Mouse (Mus musculus) lung, embryonic 15.5 days (tissue): ENCODE measurements around the gene Vmn1r132. TPM values are rescaled to one million over a fixed set of nuclear protein-coding genes. Genes with fewer than 3 reads are reported as not detected.
"Not testable (repeated sequence)": the region's sequence is repeated elsewhere in the genome, so short reads cannot be mapped to it uniquely, and the experiment has no call there.

Experiments used
- ATAC-seq: fragments of 200-750 bp; cut with Nextera tagmentation; 2 replicates; pipeline ENCODE4 v1.8.0; 2017; ENCODE audit warnings: moderate number of reproducible peaks, borderline replicate concordance; ENCODE audit not compliant: low FRiP score, low TSS enrichment; ENCODE audit errors: extremely low read depth
- H3K27ac ChIP-seq: fragments of 300-500 bp; sonication (generic); 2 replicates; pipeline ENCODE4 v1.5.1; 2015; ENCODE audit warnings: moderate library complexity, mild to moderate bottlenecking, inconsistent platforms
- H3K27me3 ChIP-seq: fragments of 300-500 bp; sonication (generic); 2 replicates; pipeline ENCODE4 v1.6.1; 2015; ENCODE audit warnings: inconsistent platforms
- H3K36me3 ChIP-seq: fragments of 300-500 bp; sonication (generic); 2 replicates; pipeline ENCODE4 v1.6.1; 2015; ENCODE audit warnings: inconsistent platforms
- H3K4me1 ChIP-seq: fragments of 300-500 bp; sonication (generic); 2 replicates; pipeline ENCODE4 v1.6.1; 2015; ENCODE audit warnings: inconsistent platforms
- H3K4me2 ChIP-seq: fragments of 300-500 bp; sonication (generic); 2 replicates; pipeline ENCODE4 v1.6.1; 2015; ENCODE audit warnings: inconsistent platforms, mild to moderate bottlenecking, moderate library complexity
- H3K4me3 ChIP-seq: fragments of 300-500 bp; sonication (generic); 2 replicates; pipeline ENCODE4 v1.5.1; 2015; ENCODE audit warnings: mild to moderate bottlenecking, inconsistent platforms
- H3K9ac ChIP-seq: fragments of 300-500 bp; sonication (generic); 2 replicates; pipeline ENCODE4 v1.6.1; 2015; ENCODE audit warnings: inconsistent platforms
- H3K9me3 ChIP-seq: fragments of 300-500 bp; sonication (generic); 2 replicates; pipeline ENCODE4 v1.6.1; 2016; ENCODE audit warnings: inconsistent platforms
- WGBS: fragments of 180-500 bp; shearing (Covaris S2); methylation state at CpG from one replicate; pipeline ENCODE4 v1.1.7; 2015; 5-methylcytosine and 5-hydroxymethylcytosine counted together
- polyA plus RNA-seq: library from polyadenylated mRNA; unstranded; fragments of >200 nt; fragmentation: Nextera tagmentation; extraction: Ambion mirVana; gene quantifications from 2 replicates; pipeline ENCODE4 v1.2.1, GENCODE M21; 2015

Vmn1r132 gene
- not detected in 2 replicates for polyA plus RNA-seq

DNA sequence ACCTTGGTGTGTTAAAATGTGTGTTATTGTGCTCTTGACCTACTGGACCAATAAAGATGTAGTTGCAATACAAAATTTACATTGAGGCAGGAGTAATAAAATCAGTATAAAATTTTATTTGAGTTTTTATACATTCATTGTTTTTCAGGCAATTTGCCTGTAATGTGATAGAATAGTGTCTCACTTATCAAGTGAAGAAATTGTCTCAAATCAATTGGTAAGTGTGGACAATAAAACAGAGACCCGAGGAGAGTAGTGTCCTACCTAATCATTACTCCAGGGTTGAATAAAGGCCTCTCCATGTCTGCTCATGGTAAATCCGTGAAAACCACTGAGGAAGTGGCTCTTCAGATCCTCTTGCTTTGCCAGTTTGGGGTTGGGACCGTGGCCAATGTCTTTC is at the start of gene Vmn1r132:
TSS of gene Vmn1r132 (plus strand) at position 301 of the 400 bp plus-strand sequence.
- H3K4me3 ChIP-seq, H3K4me1 ChIP-seq, H3K9ac ChIP-seq, H3K9me3 ChIP-seq, H3K4me2 ChIP-seq, H3K27ac ChIP-seq, H3K27me3 ChIP-seq, H3K36me3 ChIP-seq, ATAC-seq: not testable (repeated sequence)
- WGBS, result no CpG with 5 or more reads among the region's 3 CpGs

Other genes starting within 250 kb of the Vmn1r132 start
- gene Gm6882, start 181.3 kb upstream of the Vmn1r132 start, polyA plus RNA-seq, result not detected in 2 replicates
- not detected in 2 replicates for gene Vmn1r130, start 102.3 kb upstream of the Vmn1r132 start, polyA plus RNA-seq
- gene Vmn1r131, start 68.0 kb upstream of the Vmn1r132 start, polyA plus RNA-seq, result not detected in 2 replicates
- not detected in 2 replicates for gene Gm4175, start 147.4 kb downstream of the Vmn1r132 start, polyA plus RNA-seq
- not detected in 2 replicates for gene Gm4177, start 182.6 kb downstream of the Vmn1r132 start, polyA plus RNA-seq
- gene Vmn1r135, start 218.3 kb downstream of the Vmn1r132 start, polyA plus RNA-seq, result not detected in 2 replicates
- not detected in 2 replicates for gene Gm5725, start 230.2 kb downstream of the Vmn1r132 start, polyA plus RNA-seq